Mouse (Mus musculus): Measurements from ENCODE around the gene Syt2. TPM values are rescaled to one million over a fixed set of nuclear protein-coding genes. Genes with fewer than 3 reads are reported as not detected.
A peak's percentile ranks its signal among the peaks of the same experiment; 100 is the strongest.

Syt2 gene
- polyA plus RNA-seq, 1 experiment from 2014 or later: 0.48 TPM

DNA sequence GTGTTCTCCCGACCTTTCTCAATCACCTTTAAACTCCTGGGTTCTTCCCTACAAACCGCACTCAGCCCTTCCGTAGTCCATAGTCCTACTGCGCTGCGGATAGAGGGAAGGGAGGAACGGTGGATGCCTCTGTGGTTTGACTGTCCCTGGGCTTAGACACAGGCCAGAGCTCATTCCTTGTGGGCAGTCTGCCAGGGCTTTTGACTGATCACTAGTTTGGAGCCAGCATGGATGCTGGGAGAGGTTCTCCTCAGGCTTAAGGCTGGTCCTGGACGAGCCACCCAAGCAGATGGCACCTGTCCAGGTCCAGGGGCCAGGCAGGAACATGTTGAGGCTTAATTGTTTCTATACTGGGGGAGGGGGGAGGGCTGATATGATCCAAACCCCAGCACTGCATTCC is 103.4 kb downstream of the Syt2 start:
- Histone ChIP-seq H3K4me2 (replicated peaks; ENCODE audit: low read depth) (no peak overlapping the region), H3K9me3 (ENCODE audit: control insufficient read depth) (no peaks in the 10 kb centered on the region), H3K4me1 (replicated peaks; ENCODE audit: control insufficient read depth, insufficient read depth, low read length) (0 out of 2 replicates have a peak, but pooled peaks cover 3% of the 10 kb centered on the region), H3K27ac (ENCODE audit: low read depth, low read length) (no peak overlapping the region), H3K27me3 (replicated peaks; ENCODE audit: control insufficient read depth, insufficient read depth, low read length) (no peaks in the 10 kb centered on the region), H3K36me3 (ENCODE audit: control insufficient read depth, insufficient read depth) (peaks cover under 1% of the 10 kb centered on the region; the same call in 1 of the 2 replicates), H3K4me3 (ENCODE audit: low read depth, low read length) (no peak overlapping the region), H3K9ac (ENCODE audit: low read depth, low read length) (no peak overlapping the region)
- ATAC-seq: no peak
- no peak for TF ChIP-seq CTCF (IDR thresholded peaks at IDR 0.05; ENCODE audit: low read depth)
- 51% methylated on average over 7 of the region's 7 CpGs for WGBS

DNA sequence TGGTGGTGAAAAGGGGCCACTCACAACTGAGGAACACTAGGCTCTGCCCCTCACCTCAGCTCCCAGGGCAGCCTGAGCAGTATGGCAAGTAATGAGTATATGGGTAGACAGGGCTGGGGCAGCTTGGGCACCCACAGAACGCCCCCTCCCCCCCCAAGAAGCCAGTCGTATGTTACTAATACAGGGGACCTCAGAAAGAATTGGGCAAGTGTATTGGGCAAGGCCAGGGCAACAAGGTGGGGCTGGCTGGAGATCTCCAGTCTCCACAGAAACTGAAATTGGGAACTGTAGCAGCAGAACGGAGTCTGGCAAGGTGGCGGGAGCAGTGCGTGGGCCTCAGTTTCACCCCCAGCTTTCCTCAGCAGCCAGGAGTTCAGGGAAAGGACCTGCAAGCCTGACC is 106.0 kb downstream of the Syt2 start:
- peaks cover 4% of the 10 kb centered on the region; the same call in 1 of the 2 replicates for H3K36me3 ChIP-seq (ENCODE audit: control insufficient read depth, insufficient read depth)
- no peak overlapping the region for H3K4me3 ChIP-seq (ENCODE audit: low read depth, low read length)
- no peaks in the 10 kb centered on the region for H3K9me3 ChIP-seq (ENCODE audit: control insufficient read depth)
- no peak overlapping the region for H3K4me2 ChIP-seq (replicated peaks; ENCODE audit: low read depth)
- no peak for ATAC-seq
- no peaks in the 10 kb centered on the region for H3K27me3 ChIP-seq (replicated peaks; ENCODE audit: control insufficient read depth, insufficient read depth, low read length)
- H3K27ac ChIP-seq (ENCODE audit: low read depth, low read length): no peak overlapping the region
- TF ChIP-seq CTCF (IDR thresholded peaks at IDR 0.05; ENCODE audit: low read depth): no peak
- 79% methylated on average over 5 of the region's 5 CpGs for WGBS
- 0 out of 2 replicates have a peak, but pooled peaks cover 3% of the 10 kb centered on the region for H3K4me1 ChIP-seq (replicated peaks; ENCODE audit: control insufficient read depth, insufficient read depth, low read length)
- H3K9ac ChIP-seq (ENCODE audit: low read depth, low read length): no peak overlapping the region

DNA sequence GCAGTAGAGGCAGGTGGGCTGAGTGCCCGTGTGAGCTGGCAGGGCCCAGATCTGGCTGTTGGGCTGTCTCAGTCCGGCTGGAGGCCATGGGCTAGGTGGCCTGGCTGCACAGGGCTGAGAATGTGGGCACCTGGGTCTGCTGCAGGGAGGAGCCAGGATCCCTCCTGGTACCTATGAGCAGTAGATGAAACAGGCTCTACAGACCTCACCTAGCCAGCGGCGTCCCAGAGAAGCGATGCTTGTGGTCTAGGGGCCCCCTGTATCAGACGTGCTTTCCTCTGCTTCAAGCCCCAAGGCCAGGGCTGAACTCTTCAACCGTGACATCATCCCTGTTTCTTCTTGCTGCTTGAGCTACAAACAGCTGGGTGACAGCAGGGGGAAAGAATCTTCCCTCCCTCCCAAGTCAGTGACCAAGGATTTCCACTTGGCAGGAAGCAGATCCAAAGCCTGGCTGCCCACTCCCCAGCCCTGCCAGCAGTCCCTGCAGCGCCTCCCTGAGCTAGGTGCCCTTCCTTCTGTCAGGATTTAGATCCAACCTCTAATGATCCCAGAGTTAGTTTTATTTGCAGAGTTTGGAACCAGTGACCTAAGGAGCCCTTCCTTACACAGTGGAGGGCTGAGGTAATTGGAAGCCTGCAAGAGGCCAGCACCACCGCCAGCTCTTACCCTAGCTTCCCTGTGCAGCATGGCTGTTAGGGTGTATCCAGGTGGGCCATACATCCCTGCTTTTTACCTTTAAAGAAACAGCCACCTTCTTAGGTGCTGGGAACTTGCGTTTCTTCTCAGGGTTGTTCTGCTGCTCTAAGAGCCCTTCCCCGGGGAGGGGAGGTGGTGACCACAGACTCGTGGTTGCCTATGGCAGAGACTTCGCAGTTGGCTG is 107.5 kb downstream of the Syt2 start:
- peak; percentile 27; the same call in 1 of the 2 replicates for ATAC-seq
- Histone ChIP-seq H3K4me2 (replicated peaks; ENCODE audit: low read depth) (no peak overlapping the region), H3K27ac (ENCODE audit: low read depth, low read length) (peak overlapping the region; percentile 46; the same call in 1 of the 2 replicates), H3K36me3 (ENCODE audit: control insufficient read depth, insufficient read depth) (peaks cover 7% of the 10 kb centered on the region; the same call in 1 of the 2 replicates), H3K9ac (ENCODE audit: low read depth, low read length) (no peak overlapping the region), H3K9me3 (ENCODE audit: control insufficient read depth) (no peaks in the 10 kb centered on the region), H3K27me3 (replicated peaks; ENCODE audit: control insufficient read depth, insufficient read depth, low read length) (no peaks in the 10 kb centered on the region), H3K4me3 (ENCODE audit: low read depth, low read length) (no peak overlapping the region), H3K4me1 (replicated peaks; ENCODE audit: control insufficient read depth, insufficient read depth, low read length) (0 out of 2 replicates have a peak, but pooled peaks cover 3% of the 10 kb centered on the region)
- WGBS: 50% methylated on average over 13 of the region's 13 CpGs
- peak; percentile 40 for TF ChIP-seq CTCF (IDR thresholded peaks at IDR 0.05; ENCODE audit: low read depth)

DNA sequence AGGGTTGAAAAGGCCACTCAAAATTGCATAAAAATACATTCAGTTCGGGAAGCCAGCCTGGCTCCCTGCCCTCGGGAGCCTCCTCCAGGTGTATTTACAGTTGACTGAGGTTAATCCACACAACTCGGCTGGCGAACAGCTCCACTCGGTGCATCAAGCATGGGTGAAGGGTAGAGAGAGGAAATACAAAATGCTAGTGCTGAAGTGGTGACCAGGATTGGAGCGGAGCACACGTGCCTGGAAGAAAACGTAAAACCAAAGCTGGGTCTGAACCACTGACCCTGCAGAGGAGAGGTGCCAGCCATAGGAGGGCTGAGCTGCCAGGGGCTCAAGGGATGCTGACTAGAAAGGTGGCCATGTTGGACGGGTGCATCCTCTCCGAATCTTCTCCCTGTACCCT is 108.3 kb downstream of the Syt2 start:
- Histone ChIP-seq H3K27me3 (replicated peaks; ENCODE audit: control insufficient read depth, insufficient read depth, low read length) (no peaks in the 10 kb centered on the region), H3K4me3 (ENCODE audit: low read depth, low read length) (no peak overlapping the region), H3K27ac (ENCODE audit: low read depth, low read length) (no peak overlapping the region), H3K36me3 (ENCODE audit: control insufficient read depth, insufficient read depth) (peaks cover 15% of the 10 kb centered on the region), H3K9ac (ENCODE audit: low read depth, low read length) (no peak overlapping the region), H3K9me3 (ENCODE audit: control insufficient read depth) (no peaks in the 10 kb centered on the region), H3K4me2 (replicated peaks; ENCODE audit: low read depth) (no peak overlapping the region), H3K4me1 (replicated peaks; ENCODE audit: control insufficient read depth, insufficient read depth, low read length) (0 out of 2 replicates have a peak, but pooled peaks cover 3% of the 10 kb centered on the region)
- no peak for TF ChIP-seq CTCF (IDR thresholded peaks at IDR 0.05; ENCODE audit: low read depth)
- 68% methylated on average over 10 of the region's 10 CpGs for WGBS
- ATAC-seq: no peak

DNA sequence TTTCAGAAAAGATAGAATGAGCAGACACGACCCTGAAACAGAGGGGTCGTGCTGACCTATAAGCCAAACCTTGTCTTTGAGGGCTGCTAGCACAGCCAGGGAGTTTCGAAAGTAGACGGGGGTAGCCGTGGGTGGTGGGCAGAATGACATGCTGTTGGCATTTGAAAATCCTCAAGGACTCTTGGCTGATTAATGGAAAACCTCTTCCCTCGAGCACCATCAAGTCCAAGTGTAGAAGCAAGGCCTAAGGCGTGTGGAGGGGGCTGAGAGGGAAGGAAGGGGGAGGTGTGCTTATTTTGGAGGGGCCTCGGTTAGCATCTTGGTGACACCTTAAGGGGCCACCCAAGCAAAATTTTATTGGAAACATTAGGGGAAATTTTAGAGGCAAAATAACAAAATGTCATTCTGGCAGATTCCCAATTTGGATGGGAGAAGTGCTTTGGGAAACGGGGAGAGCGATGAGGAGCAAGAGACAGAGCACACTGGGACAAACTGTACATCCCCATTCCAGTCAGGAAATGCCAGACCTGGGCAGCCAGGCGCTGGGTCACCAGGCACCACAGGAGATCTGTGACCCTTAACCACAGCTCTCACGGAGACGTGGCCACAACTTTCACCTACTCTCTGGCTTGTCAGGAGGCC is 109.2 kb downstream of the Syt2 start:
- Histone ChIP-seq H3K4me3 (ENCODE audit: low read depth, low read length) (no peak overlapping the region), H3K9me3 (ENCODE audit: control insufficient read depth) (no peaks in the 10 kb centered on the region), H3K9ac (ENCODE audit: low read depth, low read length) (no peak overlapping the region), H3K4me1 (replicated peaks; ENCODE audit: control insufficient read depth, insufficient read depth, low read length) (0 out of 2 replicates have a peak, but pooled peaks cover 3% of the 10 kb centered on the region), H3K27ac (ENCODE audit: low read depth, low read length) (no peak overlapping the region), H3K27me3 (replicated peaks; ENCODE audit: control insufficient read depth, insufficient read depth, low read length) (no peaks in the 10 kb centered on the region), H3K36me3 (ENCODE audit: control insufficient read depth, insufficient read depth) (peaks cover 21% of the 10 kb centered on the region), H3K4me2 (replicated peaks; ENCODE audit: low read depth) (no peak overlapping the region)
- no peak for ATAC-seq
- WGBS: 61% methylated on average over 13 of the region's 13 CpGs
- no peak for TF ChIP-seq CTCF (IDR thresholded peaks at IDR 0.05; ENCODE audit: low read depth)

DNA sequence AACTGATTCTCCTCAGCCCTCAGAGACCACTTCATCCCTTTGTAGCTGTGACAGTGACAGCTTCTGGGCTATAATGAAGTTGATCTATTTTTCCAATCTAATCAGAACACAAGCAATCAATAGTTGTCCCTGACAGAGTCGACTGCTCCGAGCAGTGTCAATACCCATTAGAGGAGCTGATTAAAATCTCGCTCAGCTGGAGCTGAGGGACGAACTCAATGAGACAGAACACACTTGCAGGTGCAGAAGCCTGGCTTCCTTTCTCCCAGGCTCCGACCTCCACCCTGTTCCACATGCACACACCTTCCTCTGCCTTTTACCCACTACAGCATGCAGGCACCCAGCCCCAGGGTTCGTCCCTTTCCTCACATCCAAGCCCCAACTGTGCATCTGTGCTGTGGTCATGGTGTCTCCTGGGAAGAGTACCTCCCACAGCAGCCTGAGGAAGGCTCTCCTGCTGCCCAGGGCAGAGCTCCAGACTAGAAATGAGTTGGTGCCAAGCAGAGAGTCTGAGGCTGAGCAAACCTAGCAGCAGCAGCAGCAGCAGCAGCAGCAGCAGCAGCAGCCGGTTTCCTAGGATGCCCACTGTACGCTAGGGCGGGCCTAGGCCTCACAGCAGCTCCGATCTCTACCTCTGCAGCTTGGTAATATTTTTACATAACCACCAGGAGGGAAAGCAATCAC is 109.9 kb downstream of the Syt2 start:
- Histone ChIP-seq H3K4me2 (replicated peaks; ENCODE audit: low read depth) (no peak overlapping the region), H3K4me1 (replicated peaks; ENCODE audit: control insufficient read depth, insufficient read depth, low read length) (0 out of 2 replicates have a peak, but pooled peaks cover 3% of the 10 kb centered on the region), H3K27ac (ENCODE audit: low read depth, low read length) (no peak overlapping the region), H3K4me3 (ENCODE audit: low read depth, low read length) (no peak overlapping the region), H3K36me3 (ENCODE audit: control insufficient read depth, insufficient read depth) (peaks cover 21% of the 10 kb centered on the region), H3K9ac (ENCODE audit: low read depth, low read length) (no peak overlapping the region), H3K27me3 (replicated peaks; ENCODE audit: control insufficient read depth, insufficient read depth, low read length) (no peaks in the 10 kb centered on the region), H3K9me3 (ENCODE audit: control insufficient read depth) (no peaks in the 10 kb centered on the region)
- 71% methylated on average over 10 of the region's 10 CpGs for WGBS
- no peak for ATAC-seq
- no peak for TF ChIP-seq CTCF (IDR thresholded peaks at IDR 0.05; ENCODE audit: low read depth)

All from intestine, postnatal 0 days (tissue).